Mouse (Mus musculus) kidney, postnatal 36 days (tissue): ENCODE results near the gene Itga1.

ENCODE experiments used
- DNase-seq, 2 experiments: peaks; one replicate each; pipeline ENCODE4 v3.0.0; 2021 to 2022; ENCODE audit warnings: mixed read lengths in 2 of 2

Itga1 gene

DNA sequence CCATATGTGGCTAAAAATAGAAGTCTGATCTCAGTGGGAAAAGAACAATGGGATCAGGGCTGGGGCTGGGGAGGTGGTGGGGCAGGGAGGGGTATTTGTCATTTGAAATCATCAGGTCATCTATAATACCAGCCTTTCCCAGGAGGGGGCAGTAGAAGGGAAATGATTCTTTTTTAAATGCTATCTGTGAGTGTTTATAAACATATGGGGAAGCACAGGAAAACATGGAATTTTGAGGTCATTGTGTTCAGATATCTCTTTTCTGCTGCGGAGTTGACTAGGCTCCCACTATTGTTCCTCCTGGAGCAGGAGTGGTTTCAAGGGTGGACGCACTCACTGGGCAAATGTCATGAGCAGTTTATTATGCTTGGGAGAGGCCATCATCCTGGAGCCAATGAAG, 114.6 kb downstream of the Itga1 start:
- DNase-seq: peak; percentile 42 to 69

DNA sequence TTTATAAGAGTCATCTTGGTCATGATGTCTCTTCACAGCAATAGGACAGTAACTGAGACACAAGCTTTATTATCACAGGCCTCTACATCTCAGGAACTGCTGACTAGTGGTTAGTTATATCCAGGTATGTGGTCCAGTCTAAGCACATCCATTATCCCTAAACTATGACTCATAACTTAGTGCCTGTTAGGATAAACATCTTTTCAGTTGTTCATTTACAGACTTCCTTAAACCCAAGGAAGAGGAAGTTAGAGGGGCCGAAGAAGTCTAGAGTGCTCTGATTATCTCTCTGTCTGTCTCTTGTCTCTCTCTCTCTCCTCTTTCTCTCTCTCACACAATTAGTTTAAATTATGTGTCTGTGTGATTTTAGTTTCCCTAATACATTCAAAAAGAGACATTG, 117.1 kb downstream of the Itga1 start:
- no peak for DNase-seq

DNA sequence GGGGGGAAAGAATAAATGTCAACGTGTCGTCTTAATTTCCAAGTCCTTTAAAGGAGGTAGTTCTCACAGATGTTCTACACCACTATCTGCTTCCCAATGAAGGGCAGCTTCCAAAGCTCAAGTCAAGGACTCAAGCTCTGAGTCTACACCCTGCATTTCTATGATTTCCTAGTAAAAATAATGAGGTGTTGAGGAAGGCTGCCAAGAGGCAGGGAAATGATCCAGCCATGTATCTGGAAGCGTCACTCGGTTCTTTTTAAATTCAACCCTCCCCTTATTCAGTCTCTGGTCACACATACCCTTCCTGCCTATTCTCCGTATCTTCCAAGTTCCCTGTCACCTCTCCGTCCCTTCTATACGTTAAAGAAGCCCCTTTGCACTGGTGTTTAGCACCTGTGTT, 118.6 kb downstream of the Itga1 start:
- DNase-seq: no peak

DNA sequence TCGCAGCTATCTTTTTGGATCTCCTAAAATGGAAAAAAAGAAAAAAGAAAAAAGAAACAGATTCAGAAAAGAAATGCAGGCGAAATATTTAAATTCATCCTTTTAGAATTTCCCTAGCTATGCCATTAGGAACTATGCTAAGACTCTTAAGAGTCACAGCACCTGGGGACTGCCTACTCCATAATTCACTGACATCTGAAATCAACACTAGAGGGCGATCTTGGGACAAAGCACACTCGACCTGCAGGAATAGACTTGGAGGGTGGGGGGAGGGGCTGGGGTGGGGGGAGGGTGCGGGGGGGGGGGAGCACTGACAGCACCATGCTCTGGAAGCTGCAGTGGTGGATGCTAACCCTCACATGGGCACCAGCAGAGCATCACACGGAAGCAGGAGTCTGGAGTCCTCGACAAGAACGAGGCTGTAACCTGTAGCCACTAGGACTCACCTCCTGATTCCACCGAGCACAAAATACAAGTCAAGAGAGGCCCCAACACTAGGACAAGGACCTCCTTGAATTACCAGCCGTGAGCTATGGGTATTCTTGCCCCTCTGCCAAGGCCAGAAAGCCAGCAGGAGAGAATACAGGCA, 120.8 kb downstream of the Itga1 start:
- peak; percentile 22 to 50 for DNase-seq

DNA sequence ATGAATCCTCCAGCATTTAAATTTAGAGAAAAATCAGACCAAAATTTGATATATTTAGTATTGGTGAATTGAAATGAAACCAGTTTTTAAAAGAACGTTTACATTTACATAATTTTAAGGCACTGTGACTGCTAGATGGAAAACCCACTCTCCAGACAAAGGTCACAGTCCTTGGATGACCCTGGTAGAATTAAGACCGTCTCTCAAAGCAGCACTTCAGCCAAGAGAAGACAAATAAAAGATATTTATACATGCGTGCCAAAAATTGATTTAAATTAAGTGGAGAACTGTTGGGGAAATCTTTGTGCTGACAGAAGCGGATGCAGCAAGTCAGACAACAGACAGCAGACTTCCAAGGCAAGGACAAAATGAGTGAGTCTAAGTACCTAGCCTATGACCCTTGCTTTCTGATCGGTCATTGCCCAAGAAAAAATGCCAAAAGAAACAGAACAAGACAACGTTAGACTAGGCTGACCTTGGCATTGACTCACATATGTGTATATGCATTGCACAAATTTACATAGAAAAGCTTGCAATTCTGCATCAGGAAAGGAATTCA, 127.2 kb downstream of the Itga1 start:
- DNase-seq: no peak

DNA sequence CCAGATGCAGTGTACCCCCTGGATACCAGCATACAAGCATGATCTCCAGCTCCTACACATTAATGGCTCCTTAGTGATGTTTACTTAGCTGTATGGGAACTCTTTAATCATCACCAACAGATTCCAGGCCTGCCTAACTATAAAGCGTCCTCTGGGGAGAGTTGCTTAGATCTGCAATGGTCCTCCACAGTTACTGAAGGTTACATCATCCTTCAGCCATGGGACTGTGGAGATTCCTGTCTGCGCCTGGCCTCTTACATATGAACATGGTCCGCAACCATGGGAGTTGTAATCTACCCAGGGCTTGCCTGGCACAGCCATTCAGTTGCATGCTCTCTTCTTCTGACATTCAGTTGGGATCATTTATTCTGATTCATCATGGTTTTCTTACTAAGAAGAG, 129.9 kb downstream of the Itga1 start:
- no peak for DNase-seq

DNA sequence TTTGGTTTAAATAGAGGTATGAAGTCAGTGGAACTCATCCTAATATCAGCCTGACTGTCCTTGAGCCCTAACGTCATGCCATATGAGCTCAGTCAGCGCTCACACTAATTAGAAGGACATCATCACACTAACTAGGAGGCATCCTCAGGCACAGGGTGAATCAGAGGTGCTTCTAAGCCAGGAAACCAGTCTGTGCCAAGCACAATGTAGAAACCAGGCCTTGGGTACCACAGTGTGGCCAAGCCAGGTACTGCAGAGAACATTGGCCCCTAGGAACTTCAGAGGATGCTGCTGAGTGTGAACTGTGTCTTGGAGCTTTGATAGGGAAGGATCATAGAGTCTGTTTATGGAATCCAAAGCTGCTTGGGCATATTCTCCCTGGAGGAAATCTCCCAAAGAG, 137.5 kb downstream of the Itga1 start:
- peak; percentile 64 to 85 for DNase-seq

DNA sequence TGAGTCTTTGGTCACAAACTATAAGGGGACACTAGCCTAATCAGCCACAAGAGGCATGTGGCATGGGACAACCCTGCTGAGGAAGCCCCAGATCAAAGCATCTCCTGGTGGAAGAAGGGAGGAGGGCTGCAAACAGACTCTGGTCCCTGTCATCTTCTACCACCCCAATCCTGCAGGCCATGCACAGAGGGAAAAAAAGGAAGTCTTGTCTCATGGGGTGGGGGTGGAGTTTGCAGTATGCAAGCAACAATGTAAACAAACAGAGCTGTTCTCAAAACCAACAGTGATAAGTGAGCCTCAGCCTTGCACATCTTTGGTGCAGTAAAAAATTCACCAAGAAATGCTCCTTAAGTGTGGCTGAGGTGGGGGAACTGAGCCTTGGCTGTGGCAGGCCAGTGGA, 147.2 kb downstream of the Itga1 start:
- DNase-seq: no peak

DNA sequence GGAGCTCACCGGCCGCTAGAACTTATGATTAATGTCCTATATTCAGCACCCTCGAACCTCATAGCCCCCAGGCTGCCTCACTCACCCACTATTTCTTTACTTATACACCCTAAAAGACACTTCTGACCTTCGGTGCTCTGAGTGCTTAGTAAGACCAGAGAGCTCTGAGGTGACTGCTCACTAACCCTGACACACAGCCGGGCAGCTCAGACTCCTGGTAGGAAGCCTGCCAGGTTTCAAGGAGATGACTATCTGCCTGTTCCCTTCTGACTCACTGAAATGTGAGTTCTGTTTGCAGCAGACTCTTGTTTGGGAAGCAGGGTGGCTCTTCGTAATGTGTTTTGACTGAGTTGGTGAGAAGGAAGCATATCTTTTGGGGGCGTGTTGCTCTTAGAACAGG, 168.2 kb downstream of the Itga1 start:
- no peak for DNase-seq

DNA sequence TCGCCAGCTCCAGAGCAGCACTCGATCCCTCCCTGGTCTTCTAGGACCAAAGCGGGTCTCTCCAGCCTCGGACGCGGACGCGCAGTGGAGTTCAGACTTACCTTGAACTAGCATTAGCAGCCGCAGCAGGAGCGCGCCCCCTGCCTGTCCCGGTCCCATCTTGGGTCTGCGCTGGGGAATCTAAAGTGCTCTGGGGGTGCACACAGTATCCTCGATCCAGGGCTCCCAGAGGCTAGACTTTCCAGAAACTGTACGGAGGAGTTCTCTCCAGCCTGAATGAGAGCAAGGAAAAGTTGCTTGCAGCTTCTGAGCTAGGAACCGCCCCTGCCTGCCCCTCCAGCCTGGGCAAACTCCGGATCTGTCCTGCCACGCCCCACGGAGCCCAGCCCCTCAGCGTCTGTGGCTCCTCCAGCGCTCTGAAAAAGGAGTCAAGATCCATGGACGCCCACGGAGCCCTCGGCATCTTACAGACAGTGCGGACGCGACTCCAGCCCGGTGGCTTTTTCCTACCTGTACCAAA, 169.9 kb downstream of the Itga1 start, which contains the start of gene Itga2:
Itga2 (minus strand) TSS at position 326 of the 520 bp plus-strand sequence.
- DNase-seq: peak; percentile 62 to 82

DNA sequence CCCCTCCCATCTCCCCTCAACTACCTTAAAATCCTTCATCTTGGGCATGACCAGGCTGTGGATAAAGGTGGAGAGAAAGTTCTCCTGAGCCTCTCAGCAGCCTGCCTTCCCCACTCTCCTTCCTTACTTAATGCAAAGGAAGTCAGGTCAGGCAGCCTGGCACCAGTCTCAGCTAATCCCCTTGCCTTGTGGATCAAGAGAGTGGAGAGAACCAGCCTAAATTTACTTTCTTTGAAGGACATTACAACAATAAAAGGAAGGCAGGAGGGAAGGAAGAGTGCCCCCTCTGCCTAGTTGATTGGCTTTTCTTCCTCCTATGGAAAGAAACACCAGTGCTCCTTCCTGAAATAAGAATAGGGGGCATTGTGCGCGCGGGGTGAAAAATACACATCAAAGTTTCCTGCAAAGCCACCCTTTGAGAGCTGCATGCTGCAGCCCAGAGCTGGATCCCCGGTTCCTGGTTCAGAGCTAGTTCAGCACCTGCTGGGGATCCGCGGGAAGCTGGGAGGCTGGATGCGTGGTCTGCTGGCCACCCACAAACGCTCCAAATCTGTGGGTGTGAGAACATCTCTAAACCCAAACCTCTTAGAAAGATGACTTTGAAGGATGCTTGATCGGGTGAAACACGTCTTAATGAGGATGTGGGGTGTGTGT, 170.6 kb downstream of the Itga1 start:
- DNase-seq: peak in 1 of 2 experiments; percentile 14

DNA sequence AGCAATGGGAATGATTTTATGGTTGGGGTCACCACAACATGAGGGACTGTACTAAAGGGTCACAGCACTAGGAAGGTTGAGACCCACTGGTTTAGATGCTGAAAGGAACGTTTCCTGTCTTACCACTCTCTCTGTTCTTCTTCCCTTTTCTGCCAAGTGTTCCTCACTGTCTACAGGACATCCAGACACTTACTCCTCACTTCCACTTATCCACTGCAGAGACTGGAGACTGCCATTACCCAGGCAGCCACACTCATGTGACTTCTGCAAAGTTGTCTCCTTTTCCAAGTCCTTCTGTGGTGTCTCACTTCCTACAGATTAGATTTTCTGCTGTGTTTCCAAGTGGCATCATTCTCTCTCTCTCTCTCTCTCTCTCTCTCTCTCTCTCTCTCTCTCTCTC, 177.0 kb downstream of the Itga1 start:
- no peak for DNase-seq

DNA sequence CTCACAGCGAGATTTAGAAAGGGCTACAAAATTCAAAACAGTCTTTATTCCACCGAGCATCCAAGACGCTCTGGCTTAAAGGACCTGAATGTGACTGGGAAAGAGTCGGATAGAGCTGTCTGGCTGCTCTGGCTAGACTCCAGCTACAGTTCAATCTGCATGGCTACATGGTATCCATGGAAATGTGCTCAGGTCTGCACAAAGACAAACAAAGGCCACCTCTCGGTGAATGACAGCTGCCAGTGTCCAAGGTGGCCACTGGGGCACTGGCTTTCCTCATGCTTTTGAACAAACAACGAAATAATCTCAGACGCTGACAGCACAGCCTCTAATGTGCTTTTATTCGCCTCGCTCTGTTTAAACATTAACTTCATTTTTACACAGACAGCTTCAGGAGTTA, 178.4 kb downstream of the Itga1 start:
- peak; percentile 19 to 35 for DNase-seq

DNA sequence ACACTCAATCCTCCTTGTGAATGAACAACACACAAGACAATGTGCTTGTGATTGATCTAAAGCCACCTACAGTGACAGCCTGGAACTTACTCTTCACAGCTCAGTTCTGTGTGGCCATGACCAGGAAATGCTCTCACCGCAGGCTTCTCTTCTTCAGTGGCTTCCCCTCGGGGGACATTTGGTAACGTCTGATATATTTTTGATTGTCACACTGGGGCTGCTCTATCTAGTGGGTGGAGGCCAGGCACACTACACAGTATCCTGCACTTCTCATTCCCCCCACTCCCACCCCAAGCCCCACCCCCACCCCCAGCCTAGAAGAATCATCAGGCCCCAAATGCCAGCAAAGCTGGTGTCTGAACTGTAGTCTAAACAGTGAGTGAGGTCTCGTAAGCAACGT, 186.0 kb downstream of the Itga1 start:
- DNase-seq: no peak

DNA sequence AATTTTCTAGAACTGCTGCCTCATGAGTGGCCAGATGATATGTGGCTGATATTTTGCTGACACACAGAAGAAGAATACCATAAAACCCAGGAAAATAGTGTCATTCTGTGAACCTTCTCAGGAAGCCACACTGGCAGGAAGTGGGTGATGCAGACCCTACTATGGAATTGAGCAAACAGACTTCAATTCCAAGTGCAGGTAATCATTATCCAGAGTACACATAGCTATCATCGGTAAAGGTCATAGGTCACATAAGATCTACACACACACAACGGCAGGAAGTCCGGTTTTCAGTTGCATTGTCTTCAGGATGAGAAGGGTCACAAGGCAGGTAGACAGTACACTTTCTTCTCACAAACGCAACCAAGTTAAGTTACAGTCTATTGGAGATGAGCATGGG, 186.8 kb downstream of the Itga1 start:
- no peak for DNase-seq

DNA sequence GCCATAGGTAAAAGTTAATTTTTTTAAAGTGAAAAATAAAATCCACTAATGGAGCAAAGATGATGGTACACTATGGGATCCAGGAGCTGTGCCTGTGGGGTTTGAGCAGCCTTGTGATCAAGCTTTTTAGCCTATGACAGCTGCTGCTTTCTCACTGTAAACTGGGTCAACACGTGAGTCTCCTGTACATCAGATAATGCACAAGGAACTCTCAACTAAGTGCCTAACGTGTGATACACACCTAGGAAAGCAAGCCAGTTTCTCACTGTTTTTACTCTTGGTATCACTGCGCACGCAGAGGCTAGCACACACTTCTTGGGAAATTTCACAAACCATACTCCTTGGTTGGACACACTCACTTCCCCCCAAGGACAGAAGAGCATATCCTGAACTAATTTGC, 187.2 kb downstream of the Itga1 start:
- DNase-seq: no peak

DNA sequence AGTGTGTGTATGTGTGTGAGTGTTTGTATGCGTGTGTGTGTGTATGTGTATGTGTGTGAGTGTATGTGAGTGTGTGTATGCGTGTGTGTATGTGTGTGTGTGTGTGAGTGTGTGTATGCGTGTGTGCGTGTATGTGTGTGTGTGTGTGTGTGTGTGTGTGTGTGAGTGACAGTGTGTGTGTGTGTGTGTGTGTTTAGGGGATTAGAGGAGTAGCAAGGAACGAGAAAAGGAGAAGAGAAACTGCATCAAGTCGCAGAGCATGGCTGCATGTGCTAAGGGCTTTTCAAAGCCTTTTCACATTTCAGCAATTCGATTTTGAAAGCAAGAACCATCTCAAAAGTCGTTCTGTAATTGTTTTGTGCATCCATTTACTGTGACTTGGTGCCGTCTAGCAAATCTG, 191.1 kb downstream of the Itga1 start:
- DNase-seq: no peak

DNA sequence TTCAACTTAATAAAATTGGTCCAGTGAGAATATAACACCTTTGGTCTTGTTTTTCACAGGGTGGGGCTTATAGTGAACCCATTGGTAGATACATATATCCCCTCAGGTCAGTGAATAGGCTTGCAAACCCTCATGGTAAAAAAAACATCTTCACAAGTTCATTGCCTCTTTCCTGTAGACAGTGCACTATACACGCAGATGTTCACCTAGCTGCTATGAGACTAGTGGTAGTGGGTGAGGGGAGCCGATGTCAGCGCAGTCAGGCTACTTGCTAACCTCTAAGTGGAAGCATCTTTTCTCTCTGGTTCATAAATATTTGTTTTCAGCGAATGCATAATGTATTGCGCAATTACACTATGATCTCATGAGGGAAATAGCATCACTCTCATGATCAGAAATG, 192.2 kb downstream of the Itga1 start:
- no peak for DNase-seq

DNA sequence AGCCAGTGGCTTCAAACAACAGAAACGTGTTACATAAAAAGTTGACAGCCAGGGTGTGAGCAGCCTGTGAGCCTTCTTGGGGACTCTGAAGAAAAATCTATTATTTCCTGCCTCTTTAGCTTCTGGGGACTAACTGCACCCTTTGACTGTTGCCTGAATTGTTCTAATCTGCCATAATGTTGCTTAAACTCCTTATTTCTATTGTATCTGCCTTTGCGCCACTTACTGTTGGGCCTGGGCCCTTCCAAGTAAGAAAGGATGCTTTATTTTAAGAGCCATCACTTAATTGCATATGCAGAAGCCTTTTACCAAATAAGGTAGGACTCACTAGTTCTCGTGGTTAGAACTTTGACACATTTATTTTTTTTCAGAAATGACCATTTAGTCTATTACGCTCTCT, 193.9 kb downstream of the Itga1 start:
- no peak for DNase-seq
